Mouse (Mus musculus) lung, adult 2 months (tissue): ENCODE results near the gene Dynlrb2. TPM values are rescaled to one million over a fixed set of nuclear protein-coding genes. Genes with fewer than 3 reads are reported as not detected.
A peak's percentile ranks its signal among the peaks of the same experiment; 100 is the strongest.

ENCODE experiments used
- DNase-seq: peaks from one replicate; pipeline ENCODE4 v3.0.0; 2022
- H3K4me1 ChIP-seq: fragments of 200-500 bp; 2 replicates; pipeline ENCODE4 v1.6.1; 2011; ENCODE audit warnings: low read length; ENCODE audit not compliant: control insufficient read depth, insufficient read depth
- H3K4me3 ChIP-seq: fragments of 200-500 bp; replicated peaks from 2 replicates; pipeline ENCODE3; 2011; ENCODE audit warnings: low read depth, mild to moderate bottlenecking, control low read depth, low read length; ENCODE audit errors: extremely low read depth
- CTCF ChIP-seq: fragments of 200-500 bp; IDR thresholded peaks from 2 replicates; pipeline ENCODE4 v1.5.1; 2011; ENCODE audit warnings: mild to moderate bottlenecking, low read length, control low read depth; ENCODE audit not compliant: insufficient read depth
- POLR2A ChIP-seq: fragments of 200-500 bp; IDR thresholded peaks from 2 replicates; pipeline ENCODE4 v1.6.1; 2011; ENCODE audit warnings: low read depth, mild to moderate bottlenecking, control low read depth, low read length, borderline replicate concordance; ENCODE audit errors: extremely low read depth
- WGBS: fragments of 180-500 bp; shearing (Covaris S2); methylation state at CpG from one replicate; pipeline ENCODE4 v1.1.7; 2018; 5-methylcytosine and 5-hydroxymethylcytosine counted together
- polyA plus RNA-seq: library from polyadenylated mRNA; depleted of rRNA; stranded (reverse); fragments of >200 nt; gene quantifications from 2 replicates; pipeline ENCODE4 v1.2.3, GENCODE M21; 2012; rRNA removed

Dynlrb2 gene
- 56.3 and 69.1 TPM in 2 replicates for polyA plus RNA-seq

DNA sequence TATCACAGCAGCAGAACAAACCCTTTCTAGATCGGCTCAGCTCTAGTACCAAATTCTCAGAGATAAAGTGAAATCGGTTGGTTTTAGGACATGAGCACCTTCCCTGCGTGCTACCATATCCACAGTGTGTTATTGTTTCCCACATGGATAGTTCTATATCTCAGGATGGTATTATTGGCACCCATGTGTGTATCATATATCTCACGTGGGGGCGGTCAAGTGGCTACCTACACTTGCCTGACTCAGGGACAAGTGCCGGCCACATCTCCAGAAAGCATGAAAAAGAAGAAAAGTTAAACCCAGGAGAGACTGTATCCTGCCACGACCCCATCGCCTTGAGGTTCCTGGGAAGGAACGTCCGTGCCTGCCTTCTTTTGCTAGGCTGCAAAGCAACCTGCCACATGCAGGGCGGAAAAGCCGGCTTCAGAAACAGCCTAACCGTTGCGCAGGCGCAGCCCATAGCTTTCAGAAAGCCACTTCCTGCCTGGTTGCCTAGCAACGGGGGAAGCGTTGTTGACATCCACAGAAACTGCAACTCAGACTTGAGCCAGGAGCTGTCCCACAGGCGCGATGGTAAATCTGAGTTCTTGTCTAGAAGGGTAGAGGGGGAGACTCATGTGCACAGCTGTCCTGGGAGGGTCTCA lies at the start of gene Dynlrb2:
Dynlrb2 (plus strand) TSS at position 498 of the 644 bp plus-strand sequence.
- peaks cover 4% of the 10 kb centered on the region; the same call in 1 of the 2 replicates for H3K4me1 ChIP-seq
- peak within 1 kb of the TSS; percentile 57 for H3K4me3 ChIP-seq
- peak; percentile 82 for DNase-seq
- WGBS, result 4% methylated on average over 19 of the region's 19 CpGs
- TF ChIP-seq CTCF (no peak), POLR2A (peak; percentile 43; the same call in 1 of the 2 replicates)

DNA sequence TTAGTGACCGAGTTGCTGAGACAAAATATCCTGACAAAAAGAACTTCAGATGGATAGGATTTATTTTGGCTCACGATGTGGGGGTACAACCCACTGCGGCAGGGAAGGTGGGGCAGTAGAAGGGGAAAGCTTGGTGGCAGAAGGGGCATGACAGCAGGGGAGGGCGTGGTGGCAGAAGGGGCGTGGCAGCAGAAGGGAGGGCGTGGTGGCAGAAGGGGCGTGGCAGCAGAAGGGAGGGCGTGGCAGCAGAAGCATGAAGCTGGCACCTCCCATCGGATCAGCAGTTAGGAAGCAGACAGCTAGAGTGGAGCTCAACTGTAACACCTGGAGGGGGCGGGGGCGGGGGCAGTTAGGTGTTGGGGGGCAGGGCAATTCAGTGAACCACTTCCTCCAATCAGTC lies 46.2 kb upstream of the Dynlrb2 start:
- no peak for DNase-seq

DNA sequence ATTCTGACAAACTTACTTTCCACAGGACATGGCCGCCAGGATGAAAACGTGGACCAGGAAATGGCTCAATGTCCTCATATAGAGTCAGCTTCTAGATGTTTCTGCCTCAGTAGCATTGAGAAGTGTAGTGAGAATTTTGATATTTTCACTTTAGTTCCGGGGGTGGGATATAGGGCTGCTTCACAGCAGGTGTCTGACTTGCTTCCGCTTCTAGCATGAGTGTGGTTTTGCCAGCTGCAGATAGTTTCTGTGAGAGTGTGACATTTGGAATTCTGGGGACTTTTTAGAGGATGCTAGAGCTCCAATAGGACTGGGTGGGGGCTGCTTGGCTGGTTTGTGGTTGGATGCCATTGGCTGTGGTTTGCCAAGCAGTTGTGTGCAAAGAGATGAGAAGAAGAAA lies 43.3 kb upstream of the Dynlrb2 start:
- Histone ChIP-seq H3K4me3 (no peak overlapping the region), H3K4me1 (no peaks in the 10 kb centered on the region)
- no peak for TF ChIP-seq POLR2A
- TF ChIP-seq CTCF, result no peak
- whole genome bisulfite sequencing, result 77% methylated on average over 4 of the region's 4 CpGs
- no peak for DNase-seq

More for the DNA sequence above, 46.2 kb upstream of the Dynlrb2 start:
- TF ChIP-seq POLR2A (no peak), CTCF (no peak)
- WGBS, result 68% methylated on average over 11 of the region's 11 CpGs
- H3K4me3 ChIP-seq, result no peak overlapping the region
- H3K4me1 ChIP-seq, result no peaks in the 10 kb centered on the region

DNA sequence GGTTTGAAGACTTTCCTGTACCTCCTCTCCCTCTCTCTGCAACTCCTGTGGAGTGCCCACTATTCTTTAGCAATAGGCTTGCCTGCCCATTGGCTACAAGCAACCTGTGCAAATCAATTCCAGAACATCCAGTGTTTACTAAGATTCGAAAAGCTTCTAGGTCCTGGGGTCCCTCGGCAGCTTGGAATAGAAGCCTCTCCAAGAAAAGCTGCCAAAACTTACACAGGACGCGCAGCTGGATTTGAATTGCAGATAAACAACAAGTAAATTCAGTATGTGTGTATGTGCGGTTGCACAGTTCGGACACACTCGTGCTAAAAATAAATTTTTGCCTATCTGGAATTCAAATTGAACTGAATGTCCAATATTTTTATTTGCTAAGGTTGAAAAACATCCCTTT lies 38.2 kb upstream of the Dynlrb2 start:
- TF ChIP-seq CTCF (no peak), POLR2A (no peak)
- no peak for DNase-seq
- Histone ChIP-seq H3K4me1 (no peaks in the 10 kb centered on the region), H3K4me3 (no peak overlapping the region)
- WGBS, result 62% methylated on average over 7 of the region's 7 CpGs

DNA sequence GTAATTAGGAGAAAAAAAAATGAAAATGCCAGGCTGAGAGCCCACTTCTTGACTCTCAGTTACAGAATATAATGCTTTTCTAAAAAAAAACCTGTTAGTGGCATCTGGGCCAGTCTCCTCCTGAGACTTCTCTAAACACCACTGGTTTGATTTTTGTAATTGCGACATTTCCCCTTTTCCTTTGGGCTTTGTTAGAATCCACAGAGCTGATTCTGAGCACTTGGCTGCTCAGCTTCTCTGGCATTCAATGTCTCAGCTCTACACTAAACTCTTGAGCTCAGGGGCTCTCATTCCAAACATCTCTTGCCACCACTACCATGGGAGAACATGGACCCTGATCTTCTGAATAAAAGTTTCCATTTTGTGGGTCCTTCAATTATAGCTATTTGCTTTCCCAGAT lies 37.7 kb upstream of the Dynlrb2 start:
- TF ChIP-seq CTCF (no peak), POLR2A (no peak)
- no peak overlapping the region for H3K4me3 ChIP-seq
- 41% methylated on average over 1 of the region's 1 CpGs for WGBS
- no peak for DNase-seq
- H3K4me1 ChIP-seq, result no peaks in the 10 kb centered on the region

DNA sequence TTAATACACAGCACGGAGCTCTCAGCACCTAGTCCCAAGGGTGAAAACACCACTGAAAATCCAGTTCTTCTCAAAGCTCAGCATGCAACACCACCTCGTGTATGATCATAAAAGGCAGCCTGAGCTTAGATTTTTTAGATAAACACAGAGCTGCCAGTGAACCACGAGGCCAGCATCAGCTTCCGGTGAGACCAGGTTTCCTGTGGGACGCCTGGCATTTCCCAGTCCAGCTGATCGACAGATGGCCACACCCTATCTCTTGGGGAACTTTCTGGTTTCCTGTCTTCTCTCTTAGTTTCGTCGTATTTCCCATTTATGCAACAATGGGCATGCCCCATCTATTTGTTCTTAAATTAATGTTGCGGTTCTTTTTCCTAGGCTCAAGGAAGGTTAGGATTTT lies 26.8 kb upstream of the Dynlrb2 start:
- no peak for TF ChIP-seq POLR2A
- TF ChIP-seq CTCF, result no peak
- Histone ChIP-seq H3K4me3 (no peak overlapping the region), H3K4me1 (no peaks in the 10 kb centered on the region; the same call in 1 of the 2 replicates)
- WGBS, result 38% methylated on average over 9 of the region's 9 CpGs
- DNase-seq, result no peak

DNA sequence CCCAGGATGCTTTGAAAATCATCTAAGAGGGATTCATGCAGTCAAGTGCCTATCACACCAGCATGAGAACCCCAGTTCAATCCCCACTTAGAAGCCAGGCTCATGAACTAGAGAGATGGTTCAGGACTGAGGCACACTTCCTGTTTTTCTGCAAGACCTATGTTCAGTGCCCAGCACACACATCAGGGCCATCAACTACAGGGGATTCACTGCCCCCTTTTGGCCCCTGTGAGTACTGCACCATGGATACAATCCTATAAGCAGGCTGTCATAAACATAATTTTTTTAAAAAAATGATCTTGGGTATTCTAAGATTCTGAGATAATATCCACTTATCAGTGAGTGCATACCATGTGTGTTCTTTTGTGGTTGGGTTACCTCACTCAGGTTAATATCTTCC lies 26.1 kb upstream of the Dynlrb2 start:
- DNase-seq, result no peak
- no peak for TF ChIP-seq POLR2A
- TF ChIP-seq CTCF, result 0 out of 2 replicates have a peak, but pooled peaks have one; percentile 7
- Histone ChIP-seq H3K4me1 (no peaks in the 10 kb centered on the region; the same call in 1 of the 2 replicates), H3K4me3 (no peak overlapping the region)

DNA sequence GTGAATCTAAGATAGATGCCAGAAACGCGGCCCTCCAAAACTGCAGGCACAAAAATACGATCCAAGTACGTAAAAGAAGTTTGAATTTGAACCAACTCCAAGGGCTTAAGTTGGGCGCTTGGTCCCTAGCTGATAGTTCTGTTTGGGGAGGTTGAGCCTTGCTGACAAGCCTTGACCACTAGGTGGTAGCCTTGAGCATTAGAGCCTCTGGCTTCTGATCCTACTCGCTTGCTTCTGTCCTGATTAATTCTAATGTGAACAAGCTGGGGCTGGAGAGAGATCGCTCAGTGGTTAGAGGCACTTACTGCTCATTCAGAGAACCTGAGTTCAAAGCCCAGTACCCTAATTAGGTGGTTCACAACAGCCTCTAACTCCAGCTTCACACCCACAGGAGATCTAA lies 23.9 kb upstream of the Dynlrb2 start:
- 19% methylated on average over 7 of the region's 7 CpGs for WGBS
- peak; percentile 23 for DNase-seq
- TF ChIP-seq POLR2A, result no peak
- TF ChIP-seq CTCF, result peak; percentile 86
- Histone ChIP-seq H3K4me3 (no peak overlapping the region), H3K4me1 (no peaks in the 10 kb centered on the region; the same call in 1 of the 2 replicates)

DNA sequence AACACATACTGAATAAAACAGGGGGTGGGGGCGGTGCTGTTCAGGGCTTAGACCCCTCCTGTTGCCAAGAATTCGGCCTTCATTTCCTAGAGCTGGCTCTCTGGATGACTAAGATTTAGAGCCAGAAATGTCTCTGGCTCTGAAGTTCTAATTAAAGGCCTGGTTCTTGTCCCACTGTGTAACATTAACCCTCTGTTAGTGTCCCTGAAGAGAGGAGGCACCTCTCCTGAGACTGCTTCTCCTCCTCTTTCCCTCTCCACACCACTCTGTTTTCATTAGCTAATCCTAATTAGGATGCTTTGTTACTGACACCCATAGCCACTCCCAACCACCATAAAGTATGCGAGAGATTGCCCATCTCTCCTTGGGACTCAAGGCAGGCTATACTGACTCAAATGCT lies 22.0 kb upstream of the Dynlrb2 start:
- no peak for DNase-seq
- 75% methylated on average over 3 of the region's 3 CpGs for WGBS
- no peaks in the 10 kb centered on the region; the same call in 1 of the 2 replicates for H3K4me1 ChIP-seq
- no peak overlapping the region for H3K4me3 ChIP-seq
- TF ChIP-seq CTCF (no peak), POLR2A (no peak)

DNA sequence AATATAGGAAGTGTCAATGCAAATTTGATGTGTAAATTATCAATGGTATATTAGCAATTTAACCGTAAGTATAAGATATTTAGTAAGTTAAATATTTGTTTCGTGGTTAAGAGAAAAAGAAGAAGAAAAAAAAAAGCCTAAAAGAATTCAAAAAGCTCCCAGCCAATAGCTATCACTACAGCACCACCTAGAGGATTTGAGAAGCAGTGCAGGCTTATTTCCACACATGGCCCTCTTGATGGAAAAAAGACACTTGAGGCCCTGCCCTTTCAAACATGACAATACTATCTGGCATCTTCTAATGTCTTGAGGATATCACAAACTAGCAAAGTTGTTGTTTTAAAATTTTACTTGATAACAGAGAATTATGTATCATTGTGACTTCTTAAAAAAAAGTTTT lies 20.7 kb upstream of the Dynlrb2 start:
- TF ChIP-seq POLR2A, result no peak
- TF ChIP-seq CTCF, result no peak
- Histone ChIP-seq H3K4me3 (no peak overlapping the region), H3K4me1 (no peaks in the 10 kb centered on the region)
- no peak for DNase-seq
- 17% methylated on average over 2 of the region's 2 CpGs for WGBS
